Mouse (Mus musculus) adrenal gland (tissue): ENCODE data around the gene Fam209.

Source experiments
- intact Hi-C: fragments of 180-260 bp; cut with DNase I; formaldehyde crosslinking; loops from one replicate; pipeline ENCODE4 v1.15.1; 2025

Fam209 gene

DNA sequence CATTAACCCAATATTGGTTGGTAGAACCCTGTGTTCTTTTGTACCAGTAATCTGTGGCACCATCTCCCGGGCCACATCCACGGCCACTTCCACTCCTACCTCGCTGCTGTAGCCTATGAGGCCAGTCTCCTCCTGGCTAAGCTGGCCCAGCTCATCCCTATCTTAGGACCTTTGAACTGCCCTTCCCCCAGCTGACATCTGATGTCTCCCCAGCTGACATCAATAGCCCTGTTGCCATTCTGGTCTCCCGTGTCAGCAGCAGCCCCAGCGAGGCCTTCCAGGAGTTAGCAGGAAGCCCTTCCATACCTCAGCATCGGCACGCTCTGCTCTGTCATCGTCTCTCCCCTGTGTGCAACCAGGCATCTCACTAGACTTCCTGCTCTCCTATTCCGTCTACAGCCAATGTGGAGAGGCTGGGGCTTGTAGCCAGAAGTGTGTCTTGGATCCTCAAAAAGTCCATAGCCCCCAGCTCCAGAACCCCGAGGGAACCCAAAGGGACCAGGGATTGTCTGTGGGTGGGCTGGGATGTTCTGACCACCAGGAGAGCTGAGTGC lies 4.5 kb downstream of the Fam209 start:
- intact Hi-C loops: loop anchor here (5.0 to 10.0 kb wide), 2 partner anchors 281 to 518 kb away; no protein-coding TSS in a partner anchor

DNA sequence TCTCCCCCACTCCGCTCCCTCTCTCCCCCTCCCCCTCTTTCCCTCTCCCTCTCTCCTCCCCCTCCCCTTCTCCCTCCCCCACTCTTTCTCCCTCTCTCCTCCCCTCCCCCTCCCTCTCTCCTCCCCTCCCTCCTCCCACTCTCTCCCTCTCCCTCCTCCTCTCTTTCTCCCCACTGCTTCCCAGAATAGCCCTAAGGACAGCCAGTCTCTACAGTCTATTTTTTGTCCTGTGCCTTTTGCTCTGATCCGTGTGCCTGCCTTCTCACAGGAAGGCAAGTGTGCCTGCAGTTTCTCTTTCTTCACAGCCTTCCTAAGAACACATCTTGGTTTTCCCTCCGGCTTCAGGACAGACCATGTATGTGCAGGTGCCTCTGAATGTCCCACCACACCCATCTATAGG lies 5.0 kb downstream of the Fam209 start:
- intact Hi-C loops: loop anchor here (5.0 to 10.0 kb wide), 2 partner anchors 280 to 517 kb away; no protein-coding TSS in a partner anchor

DNA sequence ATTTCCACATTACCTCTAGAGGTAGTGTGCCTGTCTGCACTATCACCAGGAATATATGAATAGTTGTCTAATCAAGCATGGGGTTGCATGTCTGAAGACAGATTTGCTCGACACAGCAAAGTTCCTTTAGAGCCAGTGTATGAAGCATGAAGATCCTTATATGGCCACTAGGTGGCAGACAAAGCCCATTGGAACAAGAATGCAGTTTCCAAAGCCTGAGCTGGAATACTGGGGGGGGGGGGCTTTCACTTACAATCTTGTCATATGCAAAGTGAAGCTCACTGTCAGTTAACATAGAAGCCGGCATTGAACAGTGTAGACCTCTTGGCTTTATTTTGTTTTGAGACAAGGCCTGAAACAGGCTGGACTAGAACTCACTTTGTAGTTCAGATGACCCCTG lies 5.5 kb downstream of the Fam209 start:
- intact Hi-C loops: loop anchor here (2.0 to 10.0 kb wide), 3 partner anchors 279 to 517 kb away; no protein-coding TSS in a partner anchor

DNA sequence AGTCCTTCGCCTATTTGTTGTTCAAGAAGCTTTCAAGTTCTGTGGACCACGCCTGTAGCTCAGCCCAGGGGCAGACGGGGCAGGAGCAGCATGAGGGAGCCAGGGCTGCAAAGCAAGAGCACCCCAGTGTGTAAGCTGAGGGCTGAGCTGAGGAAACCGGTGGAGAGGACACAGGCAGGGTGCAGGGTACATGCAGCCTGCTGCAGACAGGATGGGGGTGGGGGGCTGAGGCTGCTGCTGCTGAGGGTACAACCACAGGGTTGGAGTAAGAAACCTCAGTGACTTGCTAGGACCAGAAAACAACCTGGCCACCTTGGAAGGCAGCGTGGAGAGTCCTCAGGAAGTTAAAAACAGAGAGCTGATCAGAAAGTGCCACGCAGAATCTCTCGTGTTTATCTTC lies 8.0 kb downstream of the Fam209 start:
- intact Hi-C loops: no loop called here

DNA sequence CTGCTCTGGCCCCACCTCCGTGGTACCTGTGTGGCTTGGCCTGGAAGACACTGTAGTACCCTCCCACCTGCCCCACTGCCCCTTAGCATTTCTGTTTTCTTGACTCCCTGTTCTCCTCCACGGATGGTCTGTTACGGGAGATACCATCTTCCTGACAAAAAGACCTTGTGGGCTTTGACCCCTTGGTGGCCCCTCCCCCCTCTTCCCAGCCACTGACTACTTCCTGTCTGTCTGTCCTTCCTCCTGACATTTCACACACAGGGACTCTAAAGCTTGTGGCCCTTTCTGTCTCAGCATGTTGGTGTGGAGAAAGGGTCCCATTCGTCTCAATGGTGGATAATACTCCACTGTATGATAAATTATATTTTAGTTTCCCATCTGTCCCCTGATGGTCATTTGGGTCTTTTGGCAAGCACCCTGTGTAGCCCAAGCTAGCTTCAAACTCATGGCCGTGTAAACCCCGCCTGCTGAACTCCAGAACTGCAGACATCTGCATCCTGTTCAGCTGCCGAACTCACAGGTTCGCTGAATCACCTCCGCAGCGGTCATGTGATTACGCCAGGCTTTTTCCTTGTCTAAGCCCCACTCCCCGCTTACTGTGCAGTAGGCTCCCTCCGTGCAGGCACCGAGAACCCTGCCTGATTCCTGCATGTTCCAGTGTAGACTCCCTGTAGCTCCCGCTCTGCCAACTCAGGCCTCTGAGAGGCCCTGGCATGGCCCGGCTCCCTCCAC lies 9.5 kb downstream of the Fam209 start:
- intact Hi-C loops: no loop called here

DNA sequence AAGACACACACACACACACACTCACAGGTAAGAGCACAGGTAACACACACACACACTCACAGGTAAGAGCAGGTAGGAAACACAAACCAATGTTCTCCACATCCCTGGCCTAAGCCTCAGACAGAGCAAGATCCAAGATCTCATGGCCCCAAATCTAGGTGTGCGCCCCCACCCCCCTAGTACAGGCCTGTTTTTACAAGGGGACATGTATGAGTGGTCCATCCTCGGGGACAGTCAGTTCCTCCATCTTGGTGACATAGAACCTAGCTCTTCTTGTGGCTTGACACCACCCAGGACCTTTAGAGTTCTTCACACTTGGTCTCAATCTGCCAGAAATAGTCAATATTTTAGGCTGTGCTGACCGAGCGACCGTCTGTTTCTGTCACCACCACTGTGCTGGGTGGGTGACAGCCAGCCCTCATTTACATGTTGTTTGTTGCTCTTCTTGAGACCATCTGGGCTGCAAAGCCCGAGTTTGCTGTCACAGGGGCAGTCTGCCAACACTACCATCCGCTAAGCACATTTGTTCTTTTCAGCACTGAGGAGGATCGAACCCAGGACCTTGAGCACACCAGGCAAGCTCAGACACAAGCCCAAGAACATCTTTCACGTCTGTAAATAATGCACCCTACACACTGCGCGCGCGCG lies 11.6 kb downstream of the Fam209 start:
- intact Hi-C loops: no loop called here

DNA sequence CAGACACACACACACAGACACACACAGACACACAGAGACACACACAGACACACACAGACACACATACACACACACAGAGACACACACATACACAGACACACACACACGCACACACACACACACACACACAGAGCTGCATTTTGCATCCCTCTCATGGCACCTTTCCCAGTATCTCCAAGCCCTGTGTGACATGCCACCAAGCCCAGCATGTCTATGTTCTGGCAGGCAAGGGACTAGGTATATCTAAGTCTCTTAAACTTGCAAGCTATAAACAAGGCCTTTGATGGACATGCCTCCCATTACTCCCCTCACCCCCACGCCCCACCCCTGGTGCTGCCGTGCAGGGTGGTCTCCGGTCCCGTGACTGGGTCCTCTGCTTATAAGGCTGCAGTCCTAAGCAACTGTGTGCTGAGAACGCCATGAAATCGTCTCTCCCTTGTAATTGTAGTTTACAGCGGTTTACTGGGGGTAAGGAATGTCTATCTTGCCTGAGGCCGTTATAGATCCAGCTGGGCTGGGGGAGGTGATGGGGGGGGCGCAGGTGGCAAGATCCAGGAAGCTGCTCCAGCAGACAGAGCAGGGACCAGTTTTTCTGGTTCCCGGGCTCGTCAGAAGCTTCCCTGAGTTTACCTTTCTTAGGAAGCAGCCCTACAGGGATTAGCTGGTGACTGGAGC lies 12.5 kb downstream of the Fam209 start:
- intact Hi-C loops: no loop called here

DNA sequence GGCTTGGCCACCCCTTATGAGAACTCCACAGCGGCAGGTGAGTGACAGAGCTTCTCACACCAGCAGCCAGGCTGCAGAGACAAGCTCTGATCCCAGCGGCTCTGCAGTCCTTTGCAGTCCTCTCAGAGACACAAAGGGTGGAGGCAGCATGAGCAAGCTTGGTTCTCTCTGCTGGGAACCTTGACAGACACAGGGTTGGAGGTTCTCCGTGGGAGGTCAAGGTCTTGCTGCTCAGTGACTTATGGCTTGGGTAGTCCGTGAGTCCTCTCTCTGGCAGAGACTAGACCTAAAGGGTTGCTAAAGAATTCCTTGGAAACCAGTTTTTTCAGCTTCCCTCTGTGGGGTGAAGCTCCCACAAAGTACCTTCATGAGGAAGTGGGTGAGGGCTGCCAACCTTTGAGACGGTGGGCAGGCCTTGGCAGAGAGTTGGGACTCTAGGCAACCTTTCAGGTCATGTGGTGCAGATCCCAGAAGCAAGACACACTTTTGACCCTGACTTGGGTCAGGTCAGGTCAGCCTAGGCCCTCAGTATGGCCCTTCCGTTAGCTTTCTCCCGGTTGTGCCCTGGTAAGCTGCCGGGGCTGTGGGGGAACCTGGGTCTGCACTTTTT lies 24.5 kb downstream of the Fam209 start:
- intact Hi-C loops: no loop called here

DNA sequence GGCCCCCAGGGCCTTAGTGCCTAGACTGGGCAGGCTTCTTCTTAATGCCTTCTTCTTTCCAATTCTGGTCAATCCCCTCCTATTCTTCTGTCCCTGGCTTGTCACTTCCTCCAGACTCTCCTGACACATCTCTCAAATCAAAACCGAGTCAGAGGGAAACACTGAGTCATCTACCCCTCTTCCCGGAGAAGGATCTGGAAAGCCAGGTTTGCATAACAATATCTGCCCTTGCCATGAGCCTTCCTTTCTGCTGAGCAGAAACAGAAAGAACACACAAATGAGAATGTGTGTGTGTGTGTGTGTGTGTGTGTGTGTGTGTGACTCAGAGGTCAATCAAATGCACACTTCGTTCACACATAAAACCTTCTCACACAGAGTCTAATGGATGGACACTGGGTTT lies 26.5 kb downstream of the Fam209 start:
- intact Hi-C loops: no loop called here

DNA sequence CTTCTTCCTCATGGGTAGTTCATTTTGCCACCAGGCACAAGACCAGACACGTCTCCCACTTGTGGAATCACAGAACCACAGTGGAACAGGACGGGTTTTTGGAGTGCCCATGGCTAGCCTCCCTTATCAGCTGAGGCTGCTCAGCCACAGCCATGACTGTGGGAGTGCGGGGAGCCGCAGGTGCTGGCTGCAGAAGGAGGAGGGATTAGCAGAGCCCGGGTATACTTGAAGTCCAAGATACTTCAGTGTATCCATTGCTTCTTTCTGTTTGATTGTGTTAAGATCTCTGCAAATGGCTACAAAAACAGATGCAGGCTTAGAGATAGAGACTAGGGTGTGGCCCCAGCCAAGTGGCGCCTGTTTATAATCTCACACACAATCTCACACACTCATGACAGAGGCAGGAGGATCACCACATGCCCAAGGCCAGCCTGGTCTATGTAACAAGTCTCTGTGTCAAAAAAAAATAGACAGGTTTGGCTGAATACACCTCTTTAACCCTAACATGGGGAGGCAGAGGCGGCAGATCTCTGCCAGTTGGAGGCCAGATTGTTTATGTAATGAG lies 28.5 kb downstream of the Fam209 start:
- intact Hi-C loops: no loop called here

DNA sequence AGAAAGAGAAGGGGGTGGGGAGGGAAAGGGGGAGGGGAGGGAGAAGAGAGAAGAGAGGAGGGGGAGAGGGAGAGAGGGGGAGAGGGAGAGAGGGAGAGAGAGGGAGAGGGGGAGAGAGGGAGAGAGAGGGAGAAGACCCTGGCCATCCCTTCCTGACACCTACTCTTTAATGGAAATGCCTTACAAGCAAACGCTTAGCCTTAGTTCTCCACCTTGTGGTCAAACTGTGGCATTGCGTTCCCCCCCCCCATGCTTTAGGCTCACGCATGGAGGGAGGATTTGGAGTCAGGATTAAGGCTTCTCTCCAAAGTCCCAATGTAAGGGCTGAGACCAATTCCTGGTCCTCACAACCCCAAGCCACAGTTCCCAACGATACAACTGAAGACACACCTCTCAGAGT lies 29.0 kb downstream of the Fam209 start:
- intact Hi-C loops: no loop called here

DNA sequence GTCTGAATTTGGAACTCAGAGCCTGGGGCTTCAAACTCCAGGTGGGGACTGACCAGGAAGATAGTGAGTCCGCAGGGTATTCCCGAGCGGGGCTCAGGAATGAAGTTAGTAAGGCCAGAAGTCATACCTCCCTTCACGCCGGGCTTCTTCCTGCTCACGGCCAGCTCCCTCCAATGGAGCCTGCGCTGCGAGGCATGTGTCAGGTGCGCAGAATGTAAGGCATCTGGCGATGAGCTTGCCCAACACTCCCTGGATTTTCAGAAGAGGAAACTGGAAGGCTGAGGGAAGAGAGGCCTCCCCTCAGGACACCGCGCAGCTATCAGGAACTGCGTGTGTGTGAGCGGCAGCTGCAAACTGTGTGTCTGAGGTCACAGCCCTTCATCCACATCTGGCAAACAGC lies 29.8 kb downstream of the Fam209 start:
- intact Hi-C loops: no loop called here

DNA sequence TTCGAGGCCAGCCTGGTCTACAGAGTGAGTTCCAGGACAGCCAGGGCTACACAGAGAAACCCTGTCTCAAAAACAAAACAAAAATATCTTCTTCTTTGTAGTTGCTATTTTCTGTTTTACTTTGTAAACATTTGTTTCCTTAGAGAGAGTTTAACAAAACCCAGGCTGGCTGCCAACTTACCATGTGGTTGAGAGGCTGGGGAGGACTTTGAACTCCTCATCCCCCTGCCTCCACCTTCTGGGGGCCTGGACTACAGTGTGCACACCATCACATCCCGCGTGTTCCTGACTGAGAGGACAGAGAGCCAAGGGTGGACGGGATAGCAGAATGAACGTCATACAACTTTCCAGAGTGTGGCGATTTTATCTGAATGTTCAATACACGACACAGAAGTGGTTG lies 33.8 kb downstream of the Fam209 start:
- intact Hi-C loops: no loop called here

DNA sequence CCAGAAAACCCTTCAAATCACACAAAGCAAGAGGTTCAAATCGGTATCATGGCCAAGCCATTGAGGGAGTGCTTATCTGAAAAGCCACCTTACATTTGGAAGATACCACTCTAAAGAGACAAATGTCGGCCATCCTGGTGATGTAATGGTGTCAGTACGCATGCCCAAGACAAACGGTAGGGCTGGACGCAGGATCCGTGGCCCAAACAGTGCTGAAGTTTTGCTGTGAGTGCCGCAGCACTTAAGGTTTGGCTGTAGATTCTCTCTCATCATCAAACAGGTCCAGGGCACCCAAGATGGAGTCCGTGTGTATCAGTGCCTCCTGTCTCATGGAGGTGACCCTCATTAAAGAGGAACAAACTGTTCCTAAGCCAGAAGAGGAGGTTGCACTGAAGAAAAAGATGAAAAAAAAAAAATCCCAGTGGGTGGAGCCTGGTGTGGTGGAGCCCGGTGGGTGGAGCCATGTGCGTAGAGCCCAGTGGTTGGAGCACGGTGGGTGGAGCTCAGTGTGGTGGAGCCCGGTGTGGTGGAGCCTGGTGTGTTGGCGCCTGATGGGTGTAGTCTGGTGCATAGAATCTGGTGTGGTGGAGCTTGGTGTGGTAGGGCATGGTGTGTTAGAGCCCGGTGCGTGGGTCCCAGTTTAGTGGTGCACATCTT lies 37.9 kb downstream of the Fam209 start:
- intact Hi-C loops: no loop called here

DNA sequence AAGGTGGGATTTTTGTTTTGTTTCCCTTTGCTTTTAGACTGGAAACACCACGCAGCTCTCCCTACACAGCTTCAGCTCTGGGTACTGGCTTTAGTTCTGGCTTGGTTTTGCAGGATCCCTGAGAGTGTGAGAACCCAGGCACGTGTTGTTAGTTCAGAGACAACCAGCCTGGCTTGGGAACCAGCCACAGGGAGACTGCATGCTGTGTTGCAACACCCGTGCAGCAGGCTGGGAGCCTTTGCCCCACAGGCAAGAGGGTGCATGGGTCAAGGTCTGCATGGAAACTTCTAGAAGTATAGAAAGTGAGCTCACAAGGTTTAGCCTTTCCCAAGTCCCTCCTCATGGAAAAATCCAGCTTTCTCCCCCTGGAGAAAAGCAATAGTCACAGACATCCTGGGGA lies 38.6 kb downstream of the Fam209 start:
- intact Hi-C loops: no loop called here

DNA sequence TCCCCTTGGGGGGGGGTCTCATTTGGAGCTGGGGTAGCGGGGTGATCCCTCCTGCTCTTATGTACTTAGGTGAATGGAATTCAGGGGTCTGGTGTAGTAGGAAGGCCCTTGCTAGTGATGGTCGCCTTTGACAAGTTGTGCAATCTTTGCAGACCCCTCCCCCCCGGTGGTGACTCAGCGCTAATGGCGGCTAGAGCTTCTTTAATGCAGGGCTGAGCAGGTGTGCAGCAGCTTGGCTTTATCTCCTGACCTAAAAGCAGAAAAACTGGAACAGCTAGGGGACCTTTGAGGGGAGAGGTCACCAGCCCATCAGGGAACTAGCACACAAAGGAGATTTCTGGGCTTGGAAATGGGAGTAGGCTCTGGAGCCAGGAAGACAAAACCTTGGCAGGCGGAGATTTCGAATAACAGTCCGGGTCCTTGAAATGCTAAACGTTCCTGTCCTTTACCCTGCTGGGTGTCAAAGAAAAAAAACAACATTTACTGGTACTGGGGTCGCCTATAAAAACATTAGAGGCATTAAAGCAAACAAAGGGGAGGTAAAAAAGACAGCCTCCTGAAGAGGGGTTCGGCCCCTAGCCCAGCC lies 44.2 kb downstream of the Fam209 start:
- intact Hi-C loops: no loop called here

DNA sequence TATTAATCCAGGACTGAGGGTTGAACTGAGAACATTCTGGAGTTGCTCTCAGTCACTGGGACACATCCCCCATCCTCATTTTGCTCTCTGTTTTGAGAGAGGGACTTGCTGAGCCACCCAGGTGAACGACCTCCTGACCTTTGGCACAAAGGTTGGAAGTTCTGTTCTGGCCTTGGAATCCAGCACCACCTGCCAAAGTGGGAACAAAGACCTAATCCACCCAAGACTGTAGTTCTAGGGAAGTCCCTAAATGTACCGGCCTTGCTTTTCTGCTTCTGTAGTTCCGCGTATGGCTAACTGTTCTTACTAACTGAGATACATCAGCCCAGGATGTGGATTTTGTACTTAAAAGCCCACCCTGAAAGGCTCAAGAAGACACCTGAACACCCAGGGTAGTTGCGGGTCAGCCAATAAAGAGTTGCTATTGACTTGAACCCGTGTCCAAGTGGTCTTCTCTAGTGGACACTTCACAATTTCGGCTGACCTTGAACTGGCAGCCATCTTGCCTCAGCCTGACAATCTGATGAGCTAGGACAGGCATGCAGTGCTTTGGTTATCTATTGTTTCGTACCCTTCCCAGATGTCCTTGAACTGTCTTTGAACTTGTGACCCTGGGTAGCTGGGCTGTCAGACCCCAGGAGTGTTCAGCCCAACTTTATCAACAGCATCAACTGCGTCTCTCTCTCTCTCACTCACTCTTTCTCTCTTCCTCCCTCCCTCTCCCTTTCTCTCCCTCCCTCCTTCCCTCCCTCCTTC lies 48.5 kb downstream of the Fam209 start:
- intact Hi-C loops: no loop called here

DNA sequence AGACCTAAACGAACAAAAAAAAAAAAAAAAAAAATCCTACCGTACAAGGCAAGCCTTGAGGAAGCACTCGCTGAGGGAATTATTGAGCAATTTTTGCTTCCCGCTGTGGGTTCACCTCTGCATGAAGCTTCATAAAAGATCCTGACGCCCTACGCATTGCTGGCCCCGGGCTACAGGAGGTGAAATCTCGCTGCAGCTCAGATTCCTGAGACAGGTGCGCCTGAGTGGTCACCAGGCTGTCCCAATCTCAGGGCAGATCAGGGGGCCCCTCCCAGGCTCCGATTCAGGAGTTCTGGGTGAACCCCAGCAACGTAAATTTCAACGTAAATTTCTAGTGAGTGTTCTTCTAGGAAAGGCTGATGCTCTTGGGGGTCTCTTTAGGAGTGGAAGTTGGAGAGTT lies 50.2 kb downstream of the Fam209 start:
- intact Hi-C loops: no loop called here
